Mouse (Mus musculus) kidney, adult 8-10 months (tissue): ENCODE data around the gene Tjp2.
"Not testable (repeated sequence)": the region's sequence is repeated elsewhere in the genome, so short reads cannot be mapped to it uniquely, and the experiment has no call there.

ENCODE experiments used
- DNase-seq, 2 experiments: peaks; one replicate each; pipeline ENCODE4 v3.0.0; 2022

Tjp2 gene

GRCm38 (mm10) chr19:24224500-24225304, at the start of gene Tjp2:
TSS of gene Tjp2 (minus strand) at chr19:24225030.
- DNase-seq = peak; percentile 73 to 77

DNA sequence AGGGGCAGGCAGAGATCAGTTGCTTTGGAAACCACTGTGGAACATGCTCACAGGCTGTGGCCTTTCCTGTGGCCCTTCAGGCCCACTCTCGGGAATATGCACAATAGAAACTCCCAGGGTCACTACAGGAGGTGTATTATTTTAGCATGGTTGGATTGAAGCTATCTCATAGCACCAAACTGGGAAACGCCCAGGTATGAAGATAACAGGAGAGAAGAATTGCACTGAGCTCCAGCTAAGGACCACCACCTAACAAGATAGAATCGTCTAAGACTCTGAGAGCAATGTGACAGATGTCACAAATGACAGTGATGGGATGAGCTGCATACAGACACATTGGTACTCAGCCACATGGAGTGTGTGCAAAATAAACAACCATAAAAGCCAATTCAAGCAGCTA, 49.5 kb upstream of the Tjp2 start:
- DNase-seq = no peak

DNA sequence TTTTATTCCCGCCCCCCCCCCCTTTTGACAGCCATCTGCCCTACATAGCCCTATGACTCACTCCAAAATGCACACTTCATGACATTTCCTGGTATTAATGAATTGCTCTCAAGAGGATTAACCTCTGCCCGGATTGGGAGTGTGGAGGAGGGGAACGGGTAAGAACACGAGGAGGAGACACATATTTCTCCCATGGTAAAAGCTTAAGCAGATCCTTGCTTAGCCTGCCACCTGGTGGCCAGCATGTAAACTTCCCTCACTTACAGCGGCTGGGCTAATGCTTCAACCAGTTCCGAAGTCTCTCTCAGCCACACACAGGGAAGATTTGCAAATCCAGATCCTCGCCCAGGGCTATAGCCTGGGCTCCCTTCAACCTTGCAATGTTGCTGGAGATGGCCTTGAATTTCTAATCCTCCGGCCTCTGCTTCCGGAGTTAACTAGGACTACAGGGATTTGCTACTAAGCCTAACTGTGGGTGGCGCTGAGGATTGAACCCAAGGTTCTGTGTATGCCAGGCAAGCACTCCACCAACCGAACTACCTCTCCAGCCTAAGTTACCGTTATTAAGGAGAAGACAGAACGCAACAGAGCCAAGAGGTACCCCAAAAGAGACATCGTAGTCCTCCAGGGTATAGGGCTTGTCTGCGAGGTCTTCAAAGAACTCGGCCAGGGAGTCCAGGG, 47.1 kb upstream of the Tjp2 start:
- DNase-seq = peak; percentile 86 to 91

- DNase-seq = peak; percentile 76 to 84
Measured at GRCm38 (mm10) chr19:24271326-24271725, 46.5 kb upstream of the Tjp2 start.

GRCm38 (mm10) chr19:24268531-24268930, 43.7 kb upstream of the Tjp2 start:
- no peak for DNase-seq

DNA sequence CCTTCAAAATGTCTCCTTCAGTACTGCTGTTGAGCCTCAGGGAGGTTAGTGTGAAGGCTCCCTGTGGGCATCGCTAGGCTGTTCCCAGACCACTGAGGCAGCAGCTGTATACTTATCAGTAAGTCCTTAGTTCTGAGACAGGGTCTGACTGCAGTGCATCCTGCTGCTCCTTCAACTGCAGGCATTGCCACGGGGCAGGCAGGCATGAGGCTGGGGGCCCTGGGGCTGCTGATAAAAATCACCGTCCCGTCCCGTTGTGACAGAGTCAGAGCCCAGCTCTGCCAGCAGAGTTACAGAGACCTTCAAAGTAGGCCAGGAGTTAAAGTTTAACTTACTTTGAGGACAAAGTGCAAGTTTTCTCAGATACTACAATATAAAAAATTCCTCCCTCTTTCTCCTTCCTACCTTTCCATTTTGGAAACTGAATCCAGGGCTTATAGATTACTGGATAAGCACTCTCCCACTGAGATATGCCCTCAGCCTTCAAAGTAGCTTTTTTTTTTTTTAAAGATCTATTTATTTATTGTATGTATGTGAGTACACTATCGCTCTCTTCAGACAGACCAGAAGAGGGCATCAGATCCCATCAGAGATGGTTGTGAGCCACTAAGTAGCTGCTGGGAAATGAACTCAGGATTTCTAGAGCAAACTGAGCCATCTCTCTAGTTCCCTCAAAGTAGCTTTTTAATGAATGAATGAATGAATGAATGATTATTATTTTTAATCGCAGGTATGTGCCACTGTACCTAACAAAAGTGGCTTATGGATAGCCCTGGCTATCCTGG, 41.4 kb upstream of the Tjp2 start:
- DNase-seq = peak; percentile 72 to 76

- DNase-seq = peak; percentile 83 to 91
Measured at GRCm38 (mm10) chr19:24264991-24265390, 40.2 kb upstream of the Tjp2 start.

GRCm38 (mm10) chr19:24262736-24263135, 37.9 kb upstream of the Tjp2 start:
- peak; percentile 67 to 70 for DNase-seq

- DNase-seq = peak in 1 of 2 experiments; percentile 41
Measured at GRCm38 (mm10) chr19:24259390-24260351, 34.8 kb upstream of the Tjp2 start.

- no peak for DNase-seq
Measured at GRCm38 (mm10) chr19:24258368-24258767, 33.5 kb upstream of the Tjp2 start.

- DNase-seq = no peak
Measured at GRCm38 (mm10) chr19:24257962-24258361, 33.1 kb upstream of the Tjp2 start.

DNA sequence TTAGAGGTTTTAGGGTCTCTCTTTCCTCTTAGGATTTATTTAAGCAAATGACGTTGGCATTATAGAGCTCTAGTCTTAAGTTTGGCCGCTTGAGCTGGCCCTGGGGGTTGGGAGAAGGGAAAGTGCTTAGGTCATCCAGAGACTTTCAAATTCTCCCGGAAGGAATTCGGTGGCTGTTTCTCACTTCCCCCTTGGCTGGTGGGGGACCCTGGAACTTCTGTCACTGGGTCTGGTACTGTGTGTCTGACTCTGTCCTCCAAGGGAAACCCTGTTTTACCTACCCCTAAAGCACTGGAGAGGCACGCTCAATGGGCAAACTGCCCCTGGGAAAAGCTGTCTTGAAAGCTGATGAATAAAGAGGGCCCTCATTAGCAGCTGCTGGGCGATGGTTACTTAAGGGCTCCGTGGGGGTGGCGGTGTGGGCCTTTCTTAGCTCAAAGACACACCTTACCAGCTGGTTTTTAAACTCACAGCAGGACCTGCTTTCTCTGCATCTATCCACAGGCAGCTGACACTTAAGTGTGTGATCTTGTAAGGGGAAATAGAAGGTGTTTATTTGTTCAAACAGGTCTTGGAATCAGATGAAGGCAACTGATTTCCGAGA, 28.9 kb upstream of the Tjp2 start:
- no peak for DNase-seq

DNA sequence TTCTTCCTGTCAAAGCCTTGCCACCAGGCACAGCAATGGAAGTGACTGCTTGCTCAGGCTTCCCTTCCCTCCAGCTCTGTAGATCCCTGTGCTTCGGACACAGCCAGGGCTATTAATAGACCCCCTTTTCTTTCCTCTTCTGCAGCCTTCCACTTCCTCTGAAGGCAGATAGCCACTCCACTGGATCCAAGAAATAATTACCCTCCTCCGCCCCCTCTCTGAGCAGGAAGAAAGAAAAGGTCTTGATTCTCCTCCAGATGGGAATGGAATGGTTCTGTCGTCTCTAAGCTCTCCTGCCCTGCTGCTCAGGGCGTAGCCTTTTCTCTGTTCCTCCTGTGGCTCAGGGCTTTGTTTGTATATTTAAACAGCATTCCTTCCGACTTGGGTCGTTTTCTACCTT, 27.0 kb upstream of the Tjp2 start:
- no peak for DNase-seq

- DNase-seq = no peak
Measured at GRCm38 (mm10) chr19:24243340-24243739, 18.5 kb upstream of the Tjp2 start.

DNA sequence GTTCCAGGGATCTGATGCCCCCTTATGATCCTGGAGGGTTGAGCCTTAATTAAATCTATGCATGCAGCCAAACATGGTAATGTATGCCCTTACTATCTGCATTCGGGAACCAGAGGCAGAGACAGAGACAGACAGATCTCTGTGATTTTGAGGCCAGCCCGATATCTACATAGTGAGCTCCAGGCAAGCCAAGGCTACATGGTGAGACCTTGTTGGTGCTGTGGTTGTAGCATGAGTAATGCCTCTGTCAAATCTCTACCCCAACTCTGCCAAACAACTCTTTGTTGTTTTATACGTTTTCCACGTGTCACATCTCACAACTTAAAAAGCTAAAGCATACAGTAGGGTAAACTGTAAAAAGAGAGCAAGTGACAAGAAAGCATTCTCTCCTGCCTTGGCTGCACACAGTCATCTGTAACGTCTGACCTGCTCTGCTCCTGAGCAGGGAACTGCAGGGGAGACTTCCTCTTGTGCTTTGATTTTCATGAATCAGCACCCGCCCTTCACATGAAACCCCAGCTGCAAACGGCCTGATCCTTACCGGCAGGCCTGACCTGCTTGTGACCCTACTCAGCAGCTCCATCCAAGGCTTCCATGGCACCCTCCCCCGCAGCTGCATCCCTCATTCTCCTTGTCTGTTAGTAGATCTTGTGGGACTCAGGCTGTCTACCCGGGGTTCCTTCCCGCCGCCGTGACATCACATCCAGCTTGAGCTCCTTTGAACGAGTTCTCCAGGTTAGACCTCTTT, 17.1 kb upstream of the Tjp2 start:
- DNase-seq = no peak

- no peak for DNase-seq
Measured at GRCm38 (mm10) chr19:24241271-24241670, 16.4 kb upstream of the Tjp2 start.

- DNase-seq = no peak
Measured at GRCm38 (mm10) chr19:24238011-24238410, 13.2 kb upstream of the Tjp2 start.

DNA sequence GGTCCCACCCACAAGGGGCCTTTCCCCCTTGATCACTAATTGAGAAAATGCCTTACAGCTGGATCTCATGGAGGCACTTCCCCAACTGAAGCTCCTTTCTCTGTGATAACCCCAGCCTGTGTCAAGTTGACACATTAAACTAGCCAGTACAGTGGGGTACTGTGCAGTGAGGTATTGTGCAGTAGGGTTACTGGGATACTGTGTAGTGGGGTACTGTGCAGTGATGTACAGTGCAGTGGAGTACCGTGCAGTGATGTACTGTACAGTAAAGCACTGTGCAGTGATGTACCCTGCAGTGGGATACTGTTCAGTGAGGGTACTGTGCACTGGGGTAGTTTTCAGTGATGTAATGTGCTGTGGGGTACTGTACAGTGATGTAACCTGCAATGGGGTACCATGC, 7.5 kb upstream of the Tjp2 start:
- DNase-seq = not testable (repeated sequence)

DNA sequence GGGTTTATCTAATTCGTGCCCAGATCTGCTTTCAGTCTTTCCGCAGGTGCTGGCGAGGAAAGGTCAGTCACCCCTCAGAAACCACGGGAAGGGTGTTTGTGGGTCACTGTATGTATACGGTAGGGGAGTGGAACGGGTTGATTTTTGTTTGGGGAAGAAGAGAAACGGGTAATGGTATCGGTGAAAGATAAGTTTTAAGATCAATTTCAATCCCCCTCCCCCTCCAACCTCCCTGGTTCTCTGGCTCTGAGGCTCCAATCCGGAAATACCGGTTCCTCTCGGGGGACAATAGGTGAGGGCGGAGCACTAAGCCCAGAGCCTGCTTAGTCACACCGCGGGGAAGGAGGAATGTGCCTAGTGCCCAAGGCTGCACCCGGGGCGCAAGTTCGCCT, 471 bp upstream of the Tjp2 start:
- DNase-seq = peak; percentile 76

DNA sequence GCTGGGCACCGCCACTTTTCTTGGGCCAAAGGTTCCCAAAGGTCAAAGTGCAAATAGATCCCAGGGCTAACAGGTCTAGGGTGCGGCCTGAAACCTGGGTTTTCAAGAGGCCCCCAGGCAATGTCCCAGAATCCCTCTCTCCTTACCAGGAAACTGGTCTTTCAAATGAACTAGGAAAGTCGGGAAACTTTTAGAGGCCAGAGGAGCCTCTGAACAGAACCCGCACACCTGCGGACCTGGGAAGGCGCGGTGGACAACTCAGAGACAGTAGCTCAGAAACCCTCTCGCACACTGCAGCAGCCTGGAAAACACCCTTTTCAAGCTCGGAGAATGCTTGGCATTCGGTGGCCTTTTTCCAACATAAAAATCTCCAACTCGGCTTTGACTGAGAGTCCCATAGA, 979 bp downstream of the Tjp2 start:
- peak; percentile 71 to 72 for DNase-seq

DNA sequence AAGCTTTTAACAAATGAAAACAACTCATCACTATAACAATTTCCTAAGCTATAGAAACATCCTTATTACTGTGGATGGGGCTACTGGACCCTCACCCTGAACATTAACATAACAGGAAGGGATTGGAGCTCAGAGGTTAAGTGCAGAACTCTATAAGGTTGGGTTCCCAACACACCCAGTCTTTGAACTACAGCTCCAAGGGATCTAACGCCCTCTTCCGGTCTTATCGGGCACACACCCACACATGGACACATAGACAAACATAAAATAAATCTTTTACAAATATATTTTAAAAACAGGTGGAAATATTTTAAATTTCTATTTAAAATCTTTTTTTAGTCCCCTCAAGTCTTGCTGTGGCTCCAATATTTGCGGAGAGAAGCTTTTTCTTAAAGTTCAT, 3.4 kb downstream of the Tjp2 start:
- DNase-seq = no peak
